ENCODE assay signal across 8 mouse cellular contexts in the genomic region with DNA sequence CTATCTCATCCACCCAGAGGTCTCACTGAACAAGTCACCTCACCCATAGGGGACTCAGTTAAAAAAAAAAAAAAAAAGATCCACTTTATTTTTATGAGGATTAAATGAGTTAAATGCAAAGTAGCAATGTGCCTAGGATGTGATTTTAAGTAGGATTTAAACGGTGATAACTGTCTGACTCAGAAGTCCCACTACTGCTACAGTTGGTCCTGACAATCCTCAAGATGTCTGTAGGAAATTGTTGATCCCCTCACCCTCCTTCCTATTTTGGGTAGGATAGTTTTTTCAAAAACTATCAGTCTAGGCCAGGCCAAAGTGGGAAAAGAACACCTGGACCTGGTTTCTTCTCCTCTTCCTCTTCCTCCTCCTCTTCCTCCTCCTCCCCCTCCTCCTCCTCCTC. TPM values are rescaled to one million over a fixed set of nuclear protein-coding genes. Genes with fewer than 3 reads are reported as not detected.
DNase-seq lines count a peak whose midpoint lies in the region; ATAC-seq lines count a peak whose summit lies in the region.

No protein-coding gene starts in this region.

- no peak for DNase-seq in heart, embryonic 10.5 days (ENCODE audit: low spot score)
- no peak for DNase-seq in heart, adult 9 months (ENCODE audit: low spot score in 2 of 2)
- peak; percentile 54 for DNase-seq in 416B (ENCODE audit: low read depth)
- peak; percentile 16 for DNase-seq in forebrain, embryonic 14.5 days (ENCODE audit: low spot score)
- no peak for DNase-seq in right cerebral cortex, postnatal 14 days
- no peak for DNase-seq in B cell, adult 2 months
- no peak for DNase-seq in adrenal gland, postnatal 36 days

- ATAC-seq in forebrain, embryonic 14.5 days: peak; percentile 16; the same call in 1 of the 2 replicates
- ATAC-seq in liver, embryonic 15.5 days (ENCODE audit: insufficient read depth): no peak

- peaks cover 3% of the 10 kb centered on the region; the same call in 1 of the 2 replicates for H3K4me1 ChIP-seq in heart, embryonic 10.5 days
- no peaks in the 10 kb centered on the region for H3K4me1 ChIP-seq in forebrain, embryonic 14.5 days (ENCODE audit: control insufficient read depth, insufficient read depth, low read length)
- H3K4me1 ChIP-seq in liver, embryonic 15.5 days (replicated peaks): peaks cover 24% of the 10 kb centered on the region

- H3K4me2 ChIP-seq in forebrain, embryonic 14.5 days (ENCODE audit: low read length): peak overlapping the region; percentile 88; the same call in 1 of the 2 replicates
- H3K4me2 ChIP-seq in liver, embryonic 15.5 days: peak overlapping the region; percentile 84

- H3K27ac ChIP-seq in heart, embryonic 10.5 days: no peak overlapping the region
- H3K27ac ChIP-seq in forebrain, embryonic 14.5 days (ENCODE audit: low read depth, low read length): no peak overlapping the region
- H3K27ac ChIP-seq in liver, embryonic 15.5 days (replicated peaks): no peak overlapping the region

- H3K9me3 ChIP-seq in heart, embryonic 10.5 days: no peaks in the 10 kb centered on the region
- no peaks in the 10 kb centered on the region for H3K9me3 ChIP-seq in forebrain, embryonic 14.5 days (replicated peaks; ENCODE audit: control insufficient read depth, low read length)
- H3K9me3 ChIP-seq in liver, embryonic 15.5 days (replicated peaks): no peaks in the 10 kb centered on the region

- H3K9ac ChIP-seq in forebrain, embryonic 14.5 days (ENCODE audit: low read length): no peak overlapping the region
- H3K9ac ChIP-seq in liver, embryonic 15.5 days: no peak overlapping the region

- peak overlapping the region; percentile 76 for H3K4me3 ChIP-seq in heart, embryonic 10.5 days
- H3K4me3 ChIP-seq in forebrain, embryonic 14.5 days (ENCODE audit: low read depth, low read length): peak overlapping the region; percentile 60; the same call in 1 of the 2 replicates
- peak overlapping the region; percentile 64; the same call in 1 of the 2 replicates for H3K4me3 ChIP-seq in liver, embryonic 15.5 days (replicated peaks)

- H3K36me3 ChIP-seq in heart, embryonic 10.5 days: 0 out of 2 replicates have a peak, but pooled peaks cover 2% of the 10 kb centered on the region
- no peaks in the 10 kb centered on the region for H3K36me3 ChIP-seq in forebrain, embryonic 14.5 days (ENCODE audit: control insufficient read depth, insufficient read depth, low read length)
- no peaks in the 10 kb centered on the region for H3K36me3 ChIP-seq in liver, embryonic 15.5 days (replicated peaks)

- no peaks in the 10 kb centered on the region for H3K27me3 ChIP-seq in heart, embryonic 10.5 days (ENCODE audit: insufficient read depth, poor library complexity, severe bottlenecking)
- H3K27me3 ChIP-seq in forebrain, embryonic 14.5 days (replicated peaks; ENCODE audit: control insufficient read depth, insufficient read depth, low read length): no peaks in the 10 kb centered on the region
- H3K27me3 ChIP-seq in liver, embryonic 15.5 days: no peaks in the 10 kb centered on the region

- 48% methylated on average over 1 of the region's 1 CpGs for WGBS in heart, embryonic 10.5 days
- WGBS in forebrain, embryonic 14.5 days: 61% methylated on average over 1 of the region's 1 CpGs
- WGBS in liver, embryonic 15.5 days (ENCODE audit: insufficient replicate concordance): 33% methylated on average over 1 of the region's 1 CpGs

RNA-seq across cellular contexts. Expression of gene Pgap2, which starts 11.9 kb away (rescaled TPM):
- polyA plus RNA-seq in heart, embryonic 10.5 days (2016; fragmentation: Nextera tagmentation; extraction: Ambion mirVana): 49.0 and 54.0 TPM in 2 replicates
- polyA plus RNA-seq in forebrain, embryonic 14.5 days (2014; fragmentation: Nextera tagmentation; extraction: Ambion mirVana): 53.3 and 54.1 TPM in 2 replicates
- 22.2 and 23.5 TPM in 2 replicates for polyA plus RNA-seq in liver, embryonic 15.5 days (2015; fragmentation: Nextera tagmentation; extraction: Ambion mirVana)
- total RNA-seq in adrenal gland, postnatal 36 days (2021): 100 to 1,000 TPM in 1 of 2 experiments, 10 to 100 TPM in 1; 64.1 to 103 TPM

RNA-seq across cellular contexts. Expression of gene Nup98, which starts 11.9 kb away (rescaled TPM):
- polyA plus RNA-seq in heart, embryonic 10.5 days (2016; fragmentation: Nextera tagmentation; extraction: Ambion mirVana): 36.6 and 36.7 TPM in 2 replicates
- 21.6 and 26.2 TPM in 2 replicates for polyA plus RNA-seq in forebrain, embryonic 14.5 days (2014; fragmentation: Nextera tagmentation; extraction: Ambion mirVana)
- polyA plus RNA-seq in liver, embryonic 15.5 days (2015; fragmentation: Nextera tagmentation; extraction: Ambion mirVana): 13.4 and 13.5 TPM in 2 replicates
- 10 to 100 TPM; 61.1 to 78.2 TPM for total RNA-seq in adrenal gland, postnatal 36 days (2021)

RNA-seq across cellular contexts. Expression of gene Rhog, which starts 34.0 kb away (rescaled TPM):
- 42.8 and 48.9 TPM in 2 replicates for polyA plus RNA-seq in heart, embryonic 10.5 days (2016; fragmentation: Nextera tagmentation; extraction: Ambion mirVana)
- polyA plus RNA-seq in forebrain, embryonic 14.5 days (2014; fragmentation: Nextera tagmentation; extraction: Ambion mirVana): 22.0 and 24.8 TPM in 2 replicates
- 57.4 and 62.3 TPM in 2 replicates for polyA plus RNA-seq in liver, embryonic 15.5 days (2015; fragmentation: Nextera tagmentation; extraction: Ambion mirVana)
- total RNA-seq in adrenal gland, postnatal 36 days (2021): 10 to 100 TPM; 53.8 to 55.6 TPM

RNA-seq across cellular contexts. Expression of gene Stim1, which starts 45.7 kb away (rescaled TPM):
- polyA plus RNA-seq in heart, embryonic 10.5 days (2016; fragmentation: Nextera tagmentation; extraction: Ambion mirVana): 15.1 and 16.6 TPM in 2 replicates
- polyA plus RNA-seq in forebrain, embryonic 14.5 days (2014; fragmentation: Nextera tagmentation; extraction: Ambion mirVana): 6.5 and 8.8 TPM in 2 replicates
- polyA plus RNA-seq in liver, embryonic 15.5 days (2015; fragmentation: Nextera tagmentation; extraction: Ambion mirVana): 14.9 and 16.5 TPM in 2 replicates
- total RNA-seq in adrenal gland, postnatal 36 days (2021): 10 to 100 TPM; 63.5 to 73.1 TPM

Comparison
In these comparisons a context has a peak if more than half of its experiments do, and no peak if none do; other contexts are left out.
1. DNase-seq: peak in 416B (single experiment) and forebrain, embryonic 14.5 days (single experiment); none in heart, embryonic 10.5 days (single experiment), heart, adult 9 months (0 of 2), right cerebral cortex, postnatal 14 days (single experiment), B cell, adult 2 months (0 of 2) and adrenal gland, postnatal 36 days (0 of 2).
2. Peak in every context shown above with its lines, with median percentiles within 50 percentile points of each other: H3K4me3 ChIP-seq.